Mouse (Mus musculus): ENCODE measurements around the gene Sars2. TPM values are rescaled to one million over a fixed set of nuclear protein-coding genes. Genes with fewer than 3 reads are reported as not detected.
A peak's percentile ranks its signal among the peaks of the same experiment; 100 is the strongest.

The Sars2 gene
- polyA plus RNA-seq (2012; fragmentation: generic; extraction: Trizol): 10.5 TPM

DNA sequence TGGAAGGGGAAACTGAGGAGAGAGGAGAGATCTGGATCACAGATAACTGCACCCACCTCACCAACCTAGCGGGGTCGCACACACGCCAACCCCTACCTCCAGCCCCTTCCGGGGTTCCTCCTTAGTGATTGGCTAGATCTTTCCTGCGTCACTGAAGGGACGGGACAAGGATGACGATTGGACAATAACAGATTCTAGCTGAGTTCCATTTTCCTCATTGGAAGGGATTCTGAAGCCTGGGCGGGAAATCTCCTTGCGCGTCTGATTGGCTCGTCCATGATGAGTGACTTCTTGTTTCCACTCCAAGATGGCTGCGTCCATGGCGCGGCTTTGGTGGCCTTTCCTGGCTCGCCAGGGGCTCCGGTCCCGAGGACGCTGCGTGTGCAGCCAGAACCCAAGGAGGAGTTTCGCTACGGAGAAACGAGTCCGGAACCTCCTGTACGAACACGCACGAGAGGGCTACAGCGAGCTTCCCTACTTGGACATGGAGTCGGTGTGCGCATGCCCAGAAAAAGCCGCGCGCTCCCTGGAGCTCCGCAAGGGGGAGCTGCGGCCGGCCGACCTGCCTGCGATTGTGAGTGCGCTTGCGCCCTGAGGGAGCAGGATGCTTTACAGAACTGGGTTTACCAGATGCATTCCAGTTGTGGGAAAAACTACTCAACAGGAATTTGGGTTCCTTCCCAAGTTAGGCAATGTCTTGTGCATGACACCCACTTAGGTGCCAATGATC, at the start of gene Sars2, which contains the start of gene Mrps12:
Sars2 (plus strand) TSS at position 284 of the 730 bp plus-strand sequence.
Mrps12 (minus strand) TSS at position 112 of the 730 bp plus-strand sequence.
- Histone ChIP-seq H3ac (ENCODE audit: control insufficient read depth, insufficient read length) (peak within 1 kb of the TSS; percentile 54), H3K27me3 (ENCODE audit: control insufficient read depth, insufficient read depth, insufficient read length) (no peaks in the 10 kb centered on the region), H3K4me3 (peak within 1 kb of the TSS; percentile 73), H3K79me2 (ENCODE audit: control insufficient read depth, insufficient read depth) (no peaks in the 10 kb centered on the region), H3K4me2 (ENCODE audit: low read depth) (peak within 1 kb of the TSS; percentile 95), H3K36me3 (ENCODE audit: control insufficient read depth, insufficient read depth) (peaks cover 10% of the 10 kb centered on the region)
- TF ChIP-seq MAX (IDR thresholded peaks at IDR 0.05; ENCODE audit: low read depth) (no peak), POLR2A (IDR thresholded peaks at IDR 0.05; ENCODE audit: insufficient read length, low read depth) (peak; percentile 81), MYOG (IDR thresholded peaks at IDR 0.05; ENCODE audit: control insufficient read depth in 1 of 3, insufficient read depth in 1 of 3, insufficient read length in 2 of 3, low read depth in 2 of 3) (no peak), TCF12 (IDR thresholded peaks at IDR 0.05; ENCODE audit: insufficient read depth, poor library complexity, severe bottlenecking) (no peak), REST (IDR thresholded peaks at IDR 0.05; ENCODE audit: insufficient read depth, insufficient read length) (no peak), CEBPB (IDR thresholded peaks at IDR 0.05; ENCODE audit: insufficient read depth, poor library complexity, severe bottlenecking) (no peak), POLR2AphosphoS2 (IDR thresholded peaks at IDR 0.05; ENCODE audit: insufficient read length, low read depth) (peak; percentile 84), SRF (IDR thresholded peaks at IDR 0.05; ENCODE audit: control insufficient read depth, insufficient read length, low read depth) (no peak), TCF3 (IDR thresholded peaks at IDR 0.05; ENCODE audit: insufficient read length, low read depth) (no peak), MYOD1 (IDR thresholded peaks at IDR 0.05; ENCODE audit: control insufficient read depth in 1 of 3, insufficient read length in 2 of 3, low read depth in 2 of 3) (no peak), E2F4 (IDR thresholded peaks at IDR 0.05; ENCODE audit: insufficient read depth) (peak; percentile 52), USF1 (IDR thresholded peaks at IDR 0.05; ENCODE audit: low read depth) (no peak)

DNA sequence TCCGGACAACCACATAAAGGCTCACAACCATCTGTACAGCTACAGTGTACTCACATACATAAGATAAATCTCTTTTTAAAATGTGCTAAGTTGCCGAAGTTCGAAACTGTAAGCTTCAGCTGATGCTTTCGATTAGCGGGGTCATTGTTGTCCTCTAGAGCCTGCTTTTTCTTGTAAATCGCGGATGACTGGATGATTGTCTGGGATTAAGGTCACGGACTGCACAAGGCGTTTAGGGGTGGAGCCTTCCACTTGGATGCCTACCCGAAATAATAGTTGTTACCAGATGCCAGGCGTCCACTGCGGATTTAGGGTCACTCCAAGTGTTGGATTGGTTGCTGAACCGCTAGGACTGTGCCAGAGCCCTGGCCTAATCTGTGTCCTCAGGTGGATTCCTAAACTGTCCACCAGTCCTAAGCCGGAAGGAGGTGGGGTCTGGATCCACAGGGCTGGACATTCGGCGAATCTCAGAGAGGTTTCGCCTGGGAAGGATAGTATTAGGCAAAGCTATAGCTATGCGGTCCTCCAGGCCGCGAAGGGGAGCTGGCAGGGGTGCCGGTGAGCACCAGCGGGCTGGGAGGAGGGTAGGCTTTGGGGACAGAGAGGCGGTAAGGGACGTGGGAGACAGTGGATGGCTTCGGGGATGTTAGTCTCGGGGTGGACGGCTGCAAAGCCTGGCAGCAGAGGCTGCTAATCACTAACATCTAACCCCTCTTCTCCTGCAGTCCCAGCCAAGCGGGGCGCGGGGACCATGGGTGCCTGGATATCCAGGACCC, 49.1 kb upstream of the Sars2 start, which contains the start of gene Fbxo27:
Fbxo27 (plus strand) TSS at position 305 of the 776 bp plus-strand sequence.
- Histone ChIP-seq H3K79me2 (ENCODE audit: control insufficient read depth, insufficient read depth) (no peaks in the 10 kb centered on the region), H3K36me3 (ENCODE audit: control insufficient read depth, insufficient read depth) (no peaks in the 10 kb centered on the region), H3K4me3 (no peak within 1 kb of the TSS), H3ac (ENCODE audit: control insufficient read depth, insufficient read length) (no peak within 1 kb of the TSS), H3K4me2 (ENCODE audit: low read depth) (no peak within 1 kb of the TSS), H3K27me3 (ENCODE audit: control insufficient read depth, insufficient read depth, insufficient read length) (peaks cover 6% of the 10 kb centered on the region)
- TF ChIP-seq E2F4 (IDR thresholded peaks at IDR 0.05; ENCODE audit: insufficient read depth) (no peak), SRF (IDR thresholded peaks at IDR 0.05; ENCODE audit: control insufficient read depth, insufficient read length, low read depth) (no peak), TCF3 (IDR thresholded peaks at IDR 0.05; ENCODE audit: insufficient read length, low read depth) (no peak), CEBPB (IDR thresholded peaks at IDR 0.05; ENCODE audit: insufficient read depth, poor library complexity, severe bottlenecking) (no peak), USF1 (IDR thresholded peaks at IDR 0.05; ENCODE audit: low read depth) (no peak), POLR2A (IDR thresholded peaks at IDR 0.05; ENCODE audit: insufficient read length, low read depth) (no peak), POLR2AphosphoS2 (IDR thresholded peaks at IDR 0.05; ENCODE audit: insufficient read length, low read depth) (no peak), MYOG (IDR thresholded peaks at IDR 0.05; ENCODE audit: control insufficient read depth in 1 of 3, insufficient read depth in 1 of 3, insufficient read length in 2 of 3, low read depth in 2 of 3) (no peak), REST (IDR thresholded peaks at IDR 0.05; ENCODE audit: insufficient read depth, insufficient read length) (no peak), TCF12 (IDR thresholded peaks at IDR 0.05; ENCODE audit: insufficient read depth, poor library complexity, severe bottlenecking) (no peak), MYOD1 (IDR thresholded peaks at IDR 0.05; ENCODE audit: control insufficient read depth in 1 of 3, insufficient read length in 2 of 3, low read depth in 2 of 3) (no peak), MAX (IDR thresholded peaks at IDR 0.05; ENCODE audit: low read depth) (no peak)

DNA sequence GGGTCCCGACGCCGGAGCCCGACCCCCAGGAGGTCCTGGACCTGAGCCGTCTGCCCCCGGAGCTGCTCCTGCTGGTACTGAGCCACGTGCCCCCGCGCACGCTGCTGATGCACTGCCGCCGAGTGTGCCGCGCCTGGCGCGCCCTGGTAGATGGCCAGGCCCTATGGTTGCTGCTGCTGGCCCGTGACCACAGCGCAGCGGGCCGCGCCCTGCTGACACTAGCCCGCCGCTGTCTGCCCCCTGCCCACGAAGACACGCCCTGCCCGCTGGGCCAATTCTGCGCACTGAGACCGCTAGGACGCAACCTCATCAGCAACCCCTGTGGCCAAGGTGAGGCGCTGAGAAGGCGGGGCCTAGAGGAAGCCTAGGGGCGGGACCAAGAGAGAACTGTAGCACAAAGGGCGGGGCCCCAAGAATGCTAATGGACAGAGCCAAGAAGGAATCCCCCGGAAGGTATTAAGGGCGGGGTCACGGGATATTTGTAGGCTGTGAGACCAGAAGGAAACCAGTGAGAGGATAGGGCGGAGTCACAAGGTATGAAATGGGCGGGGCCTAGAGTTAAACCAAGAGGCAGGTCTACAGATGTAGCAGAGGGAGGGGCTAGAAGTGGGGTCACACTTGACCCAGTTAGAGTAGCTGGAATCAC, 48.3 kb upstream of the Sars2 start:
- peaks cover 12% of the 10 kb centered on the region for H3K27me3 ChIP-seq (ENCODE audit: control insufficient read depth, insufficient read depth, insufficient read length)
- no peak overlapping the region for H3ac ChIP-seq (ENCODE audit: control insufficient read depth, insufficient read length)
- no peaks in the 10 kb centered on the region for H3K79me2 ChIP-seq (ENCODE audit: control insufficient read depth, insufficient read depth)
- no peak for TF ChIP-seq MAX (IDR thresholded peaks at IDR 0.05; ENCODE audit: low read depth)
- peak in 1 of 3 experiments; percentile 23 for TF ChIP-seq MYOG (IDR thresholded peaks at IDR 0.05; ENCODE audit: control insufficient read depth in 1 of 3, insufficient read depth in 1 of 3, insufficient read length in 2 of 3, low read depth in 2 of 3)
- no peak overlapping the region for H3K4me3 ChIP-seq
- H3K4me2 ChIP-seq (ENCODE audit: low read depth): no peak overlapping the region
- H3K36me3 ChIP-seq (ENCODE audit: control insufficient read depth, insufficient read depth): no peaks in the 10 kb centered on the region

DNA sequence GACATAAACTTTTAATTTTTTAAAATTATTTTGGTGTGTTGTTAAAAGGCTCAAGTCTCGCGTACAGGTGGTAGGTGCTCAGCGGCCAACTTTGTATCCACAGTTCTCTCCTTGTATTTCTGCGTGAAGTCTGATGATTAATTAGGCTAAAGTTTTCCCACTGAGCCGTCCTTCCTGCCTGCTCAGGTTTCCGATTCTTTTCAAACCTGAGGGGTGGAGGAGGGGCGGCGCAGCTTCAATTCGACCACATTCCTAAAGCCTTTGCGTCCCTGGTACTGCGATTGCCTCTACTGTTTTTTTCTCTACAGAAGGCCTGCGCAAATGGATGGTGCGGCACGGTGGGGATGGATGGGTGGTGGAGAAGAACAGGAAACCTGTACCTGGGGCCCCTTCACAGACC, 47.4 kb upstream of the Sars2 start:
- H3K4me3 ChIP-seq: no peak overlapping the region
- H3K4me2 ChIP-seq (ENCODE audit: low read depth): no peak overlapping the region
- no peak overlapping the region for H3ac ChIP-seq (ENCODE audit: control insufficient read depth, insufficient read length)
- no peaks in the 10 kb centered on the region for H3K79me2 ChIP-seq (ENCODE audit: control insufficient read depth, insufficient read depth)
- TF ChIP-seq SRF (IDR thresholded peaks at IDR 0.05; ENCODE audit: control insufficient read depth, insufficient read length, low read depth) (no peak), MYOD1 (IDR thresholded peaks at IDR 0.05; ENCODE audit: control insufficient read depth in 1 of 3, insufficient read length in 2 of 3, low read depth in 2 of 3) (no peak), POLR2A (IDR thresholded peaks at IDR 0.05; ENCODE audit: insufficient read length, low read depth) (no peak), POLR2AphosphoS2 (IDR thresholded peaks at IDR 0.05; ENCODE audit: insufficient read length, low read depth) (no peak), USF1 (IDR thresholded peaks at IDR 0.05; ENCODE audit: low read depth) (no peak), MAX (IDR thresholded peaks at IDR 0.05; ENCODE audit: low read depth) (no peak)
- H3K36me3 ChIP-seq (ENCODE audit: control insufficient read depth, insufficient read depth): no peaks in the 10 kb centered on the region
- H3K27me3 ChIP-seq (ENCODE audit: control insufficient read depth, insufficient read depth, insufficient read length): peaks cover 15% of the 10 kb centered on the region

Measured in myocyte (in vitro differentiated cells).